Mouse (Mus musculus) T-cell, adult 2 months (primary cell): Measurements from ENCODE around the gene Vwce.
A peak's percentile ranks its signal among the peaks of the same experiment; 100 is the strongest.

Experiments used
- DNase-seq: peaks from one replicate; pipeline ENCODE4 v3.0.0; 2022; ENCODE audit warnings: low spot score

Gene Vwce

DNA sequence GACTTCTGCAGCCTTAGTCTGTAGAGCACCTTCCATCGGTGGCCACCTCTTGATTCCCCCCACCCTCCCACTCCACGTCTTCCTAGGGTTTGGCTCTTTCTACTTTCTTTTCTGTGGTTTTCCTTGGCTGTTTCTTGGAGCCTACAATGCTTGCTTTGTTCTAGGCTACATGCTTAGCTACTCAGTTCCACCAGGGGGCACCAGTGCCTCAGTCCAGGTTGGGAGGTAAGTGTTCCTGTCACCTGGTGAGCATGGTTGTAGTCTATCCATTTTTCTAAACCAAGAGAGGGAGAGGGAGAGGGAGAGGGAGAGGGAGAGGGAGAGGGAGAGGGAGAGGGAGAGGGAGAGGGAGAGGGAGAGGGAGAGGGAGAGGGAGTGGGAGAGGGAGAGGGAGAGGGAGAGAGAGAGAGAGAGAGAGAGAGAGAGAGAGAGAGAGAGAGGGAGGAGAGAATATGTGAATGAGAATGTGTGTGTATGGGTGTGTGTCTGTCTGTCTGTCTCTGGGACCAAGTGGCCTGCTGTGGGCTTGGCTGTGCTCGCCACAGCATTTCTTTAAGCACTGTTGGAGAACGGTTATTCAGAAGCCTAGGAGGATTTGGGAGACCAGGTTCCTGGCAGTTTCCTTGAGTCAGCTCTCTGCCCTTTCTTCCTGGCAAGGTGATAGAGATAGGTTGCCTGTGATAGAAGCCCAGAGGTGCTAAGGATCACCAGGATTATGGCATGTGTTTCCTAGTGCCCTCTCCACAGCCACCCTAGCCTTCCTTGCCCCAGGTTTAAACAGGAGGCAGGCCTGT lies 80.9 kb downstream of the Vwce start:
- DNase-seq = peak; percentile 75

DNA sequence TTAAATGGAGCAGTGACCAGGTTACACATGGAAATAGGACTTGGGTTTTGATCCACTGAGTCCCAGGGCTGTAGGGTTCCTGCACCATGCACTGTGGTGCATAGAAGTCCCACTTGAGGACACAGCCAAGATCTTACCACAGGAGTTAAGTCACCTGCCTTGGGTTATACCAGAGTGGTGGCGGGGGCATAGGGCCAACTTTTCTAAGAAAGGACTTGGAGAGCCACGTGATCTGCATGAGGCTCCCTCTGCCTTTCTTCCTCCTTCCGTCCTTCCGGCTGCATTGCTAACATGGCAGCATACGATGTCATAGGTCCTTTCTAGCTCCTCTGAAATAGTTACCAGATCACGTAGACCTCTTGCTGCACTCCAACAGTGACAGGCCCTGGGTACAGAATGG lies 81.5 kb downstream of the Vwce start:
- DNase-seq = no peak
